Mouse (Mus musculus) gonadal fat pad, adult 2 months (tissue): Measurements from ENCODE around the gene Zfp963. TPM values are rescaled to one million over a fixed set of nuclear protein-coding genes. Genes with fewer than 3 reads are reported as not detected.
A peak's percentile ranks its signal among the peaks of the same experiment; 100 is the strongest.
"Not testable (repeated sequence)": the region's sequence is repeated elsewhere in the genome, so short reads cannot be mapped to it uniquely, and the experiment has no call there.

Experiments used
- DNase-seq: peaks from one replicate; pipeline ENCODE4 v3.0.0-alpha.2; 2012; ENCODE audit warnings: low read depth
- polyA plus RNA-seq: library from polyadenylated mRNA; depleted of rRNA; stranded (reverse); fragments of >200 nt; gene quantifications from 2 replicates; pipeline ENCODE4 v1.2.3, GENCODE M21; 2012; rRNA removed

The Zfp963 gene
- polyA plus RNA-seq, 1 experiment, result 2.5 TPM

DNA sequence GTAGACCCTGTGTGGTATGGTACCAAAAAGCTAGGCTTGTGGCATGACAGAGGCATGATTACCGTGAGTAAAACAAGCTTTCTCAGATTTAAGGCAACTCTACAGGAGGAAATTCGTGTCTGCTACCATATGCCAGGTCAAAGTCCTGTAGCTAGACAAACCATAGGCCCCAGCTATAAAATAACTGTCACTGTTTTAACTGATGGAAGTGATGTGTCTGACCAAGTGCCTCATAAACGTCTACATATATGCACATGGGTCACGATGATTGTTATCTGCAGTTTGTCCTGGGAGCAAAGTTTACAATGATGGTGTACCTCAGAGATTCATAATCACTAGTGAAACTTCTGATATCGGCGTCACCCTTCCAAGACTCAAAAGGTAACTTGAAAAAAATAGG lies 9.0 kb downstream of the Zfp963 start:
- DNase-seq, result no peak

DNA sequence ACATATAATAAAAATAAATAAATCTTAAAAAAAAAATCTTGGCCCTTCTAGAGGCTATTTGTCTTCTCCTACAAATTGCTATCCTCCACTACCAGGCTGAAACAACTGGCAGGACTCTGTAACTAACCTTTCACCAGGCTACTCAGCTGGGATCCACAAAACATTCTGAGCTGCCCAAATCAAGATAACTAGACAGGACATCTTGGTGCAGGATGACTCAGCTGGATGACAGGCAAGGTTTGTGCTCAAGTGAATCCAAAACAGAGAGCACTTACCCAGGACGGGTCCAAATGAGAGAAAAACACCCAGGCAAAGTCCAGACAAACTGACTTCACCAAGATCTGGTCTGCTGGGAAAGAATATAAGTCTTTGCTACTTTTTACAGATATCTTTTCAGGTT lies 14.3 kb downstream of the Zfp963 start:
- DNase-seq, result no peak

DNA sequence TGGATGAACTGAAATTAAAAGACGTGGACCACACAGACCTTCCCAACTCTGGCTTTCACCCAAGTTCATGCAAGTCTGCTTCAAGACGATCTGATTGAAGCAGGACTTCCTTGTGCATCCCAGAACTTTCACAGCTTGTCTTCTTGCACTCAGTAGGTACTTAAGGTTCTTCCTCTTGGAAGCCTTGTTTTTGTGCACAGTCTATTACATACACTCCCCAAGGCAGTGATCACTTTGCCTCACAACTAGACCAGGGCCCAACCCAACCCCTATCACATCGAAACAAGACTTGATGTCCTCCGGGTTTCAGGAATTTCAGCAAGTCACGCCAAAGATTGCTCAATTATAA lies 32.6 kb downstream of the Zfp963 start:
- no peak for DNase-seq

DNA sequence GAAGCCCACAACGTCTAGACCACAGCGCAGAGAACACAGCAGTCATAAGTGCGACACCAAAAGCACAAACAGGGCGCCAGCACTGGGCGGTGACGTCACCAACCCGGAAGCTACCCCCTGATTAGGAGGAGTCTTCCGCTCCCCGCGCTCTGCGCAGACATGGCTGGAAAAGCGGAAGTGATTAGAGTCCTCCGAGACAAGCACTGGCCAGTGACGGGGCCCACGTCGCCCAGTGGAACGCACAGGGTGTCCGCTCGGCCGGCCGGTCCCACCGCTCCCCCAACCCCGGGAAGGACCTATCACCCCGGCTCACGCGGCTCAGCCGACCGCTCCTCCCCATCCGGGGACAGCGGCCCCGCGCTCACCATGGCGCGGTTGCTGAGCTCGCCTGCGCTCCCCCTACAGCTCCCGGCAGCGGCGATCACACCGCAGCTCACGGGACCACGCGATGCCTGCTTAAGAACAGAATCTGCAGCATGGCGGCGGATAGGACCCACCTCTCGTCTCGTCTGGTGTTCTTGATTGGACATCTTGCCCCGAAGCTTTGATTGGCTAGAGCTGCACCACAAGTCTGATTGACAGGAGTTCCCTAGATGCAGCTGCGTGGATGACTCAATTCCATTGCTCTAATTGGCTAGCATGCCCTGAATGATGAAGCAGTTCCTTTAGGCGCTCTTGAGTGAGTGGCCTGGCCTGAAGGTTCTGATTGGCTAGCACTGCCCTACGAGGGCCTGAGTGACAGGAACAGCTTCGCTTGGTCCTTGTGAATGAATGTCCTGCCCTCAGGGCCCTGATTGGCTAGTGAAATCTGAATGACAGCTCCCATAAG lies 33.2 kb downstream of the Zfp963 start:
- DNase-seq, result peak; percentile 99

DNA sequence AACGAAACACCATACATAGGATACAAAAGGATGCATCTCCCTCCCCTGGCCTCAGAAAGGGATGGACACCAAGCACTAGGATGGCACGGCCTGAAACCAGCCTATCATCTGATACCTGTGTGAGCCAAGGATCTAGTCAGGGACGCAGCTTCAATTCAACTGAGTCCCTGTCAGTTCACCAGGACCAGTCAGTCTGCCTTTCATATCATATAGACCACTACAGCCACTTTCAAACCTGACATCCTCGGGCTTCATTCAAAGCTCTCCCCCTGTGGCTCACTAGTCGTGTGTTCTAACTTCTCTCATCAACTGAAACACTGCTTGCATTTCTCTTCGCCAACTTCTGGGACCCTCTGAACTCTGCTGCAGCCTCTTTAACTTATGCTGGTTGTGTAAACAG lies 34.4 kb downstream of the Zfp963 start:
- no peak for DNase-seq

DNA sequence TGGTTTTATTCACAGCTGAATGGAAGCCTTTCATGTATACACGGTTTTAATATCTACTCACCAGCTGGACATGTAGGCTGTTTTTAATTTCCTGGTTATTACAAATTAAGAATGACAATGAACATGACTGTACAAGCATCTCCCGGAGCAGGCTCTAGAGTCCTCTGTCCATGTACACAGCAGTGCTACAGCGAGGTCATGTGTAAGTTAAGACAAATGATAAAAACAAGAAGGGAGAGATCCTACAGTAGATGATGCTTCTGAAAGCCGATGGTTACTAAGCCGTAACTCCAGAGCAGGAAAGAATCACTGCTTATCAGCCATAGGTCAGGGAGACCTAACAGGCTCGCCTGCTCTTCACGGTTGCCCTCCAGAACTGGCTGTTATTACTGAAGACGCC lies 36.3 kb downstream of the Zfp963 start:
- no peak for DNase-seq

DNA sequence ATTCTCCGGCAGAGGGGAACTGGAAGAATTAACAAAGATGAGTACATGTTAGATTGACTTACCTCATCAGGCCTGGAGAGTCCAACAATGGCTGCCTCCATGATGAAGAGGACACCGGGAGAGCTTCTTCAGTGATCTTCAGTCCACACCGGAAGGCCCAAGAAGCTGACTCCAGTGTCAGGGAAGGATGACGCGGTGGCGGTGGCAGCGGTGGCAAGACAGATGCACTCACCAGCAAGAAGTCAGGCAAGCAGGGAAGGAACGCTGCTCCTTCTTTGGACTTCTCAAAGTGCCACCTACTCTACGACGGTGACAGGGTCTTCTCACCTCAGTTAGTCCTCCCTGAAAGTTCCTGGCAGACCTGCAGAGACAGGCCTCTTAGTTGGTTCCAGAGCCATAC lies 39.1 kb downstream of the Zfp963 start, which contains the start of gene Zfp869:
Gene Zfp869, minus strand, starts transcription at position 101 of the 400 bp plus-strand sequence.
- DNase-seq, result not testable (repeated sequence)

DNA sequence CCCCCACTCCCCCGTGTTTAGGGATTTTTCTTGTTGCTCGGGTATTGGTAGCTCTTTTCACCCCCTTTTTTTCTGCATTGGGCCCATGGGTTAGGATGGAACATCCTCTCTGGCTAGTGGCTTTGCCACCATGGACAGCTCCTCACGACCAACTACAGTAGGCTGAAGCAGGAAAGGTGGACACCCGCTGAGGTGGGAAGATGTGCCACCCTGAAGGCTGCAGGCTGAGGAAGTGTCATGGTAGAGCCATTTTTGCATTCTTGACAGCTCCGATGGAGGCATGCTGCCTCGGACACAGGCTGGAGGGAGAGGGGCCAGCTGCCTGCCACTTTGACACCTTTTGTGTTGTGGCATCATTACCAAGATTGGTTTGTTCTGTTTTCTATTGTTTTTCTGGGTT lies 48.0 kb downstream of the Zfp963 start:
- DNase-seq, result no peak

Other genes starting within 250 kb of the Zfp963 start
- not detected in 2 replicates for gene Gm7697, start 227.0 kb downstream of the Zfp963 start, polyA plus RNA-seq
- gene Zfp868, start 124.4 kb downstream of the Zfp963 start, polyA plus RNA-seq, result 5.2 and 6.3 TPM in 2 replicates
- gene Zfp964, start 95.5 kb downstream of the Zfp963 start, polyA plus RNA-seq, result 1.7 and 2.4 TPM in 2 replicates
- 6.3 and 7.3 TPM in 2 replicates for gene Zfp869, start 39.2 kb downstream of the Zfp963 start, polyA plus RNA-seq
- 0.25 TPM in 1 of 2 replicates, not detected in the other for gene Gm20422, start 24.9 kb upstream of the Zfp963 start, polyA plus RNA-seq
- 49.6 and 59.8 TPM in 2 replicates for gene Atp13a1, start 41.2 kb upstream of the Zfp963 start, polyA plus RNA-seq
- gene Zfp866, start 41.2 kb upstream of the Zfp963 start, polyA plus RNA-seq, result 8.9 and 11.0 TPM in 2 replicates
- 12.1 and 14.7 TPM in 2 replicates for gene Gmip, start 58.7 kb upstream of the Zfp963 start, polyA plus RNA-seq
- 1.8 and 2.6 TPM in 2 replicates for gene Lpar2, start 72.5 kb upstream of the Zfp963 start, polyA plus RNA-seq
- 3.3 and 3.7 TPM in 2 replicates for gene Pbx4, start 82.5 kb upstream of the Zfp963 start, polyA plus RNA-seq
- gene Cilp2, start 137.7 kb upstream of the Zfp963 start, polyA plus RNA-seq, result 1.0 and 1.1 TPM in 2 replicates
- gene Tssk6, start 152.2 kb upstream of the Zfp963 start, polyA plus RNA-seq, result 10.3 and 13.0 TPM in 2 replicates
- gene Ndufa13, start 152.6 kb upstream of the Zfp963 start, polyA plus RNA-seq, result 106 and 123 TPM in 2 replicates
- gene Yjefn3, start 152.7 kb upstream of the Zfp963 start, polyA plus RNA-seq, result 3.7 and 4.8 TPM in 2 replicates
- gene Gatad2a, start 246.4 kb upstream of the Zfp963 start, polyA plus RNA-seq, result 51.1 and 68.3 TPM in 2 replicates